ENCODE assay signal across 27 mouse cellular contexts in the genomic region with DNA sequence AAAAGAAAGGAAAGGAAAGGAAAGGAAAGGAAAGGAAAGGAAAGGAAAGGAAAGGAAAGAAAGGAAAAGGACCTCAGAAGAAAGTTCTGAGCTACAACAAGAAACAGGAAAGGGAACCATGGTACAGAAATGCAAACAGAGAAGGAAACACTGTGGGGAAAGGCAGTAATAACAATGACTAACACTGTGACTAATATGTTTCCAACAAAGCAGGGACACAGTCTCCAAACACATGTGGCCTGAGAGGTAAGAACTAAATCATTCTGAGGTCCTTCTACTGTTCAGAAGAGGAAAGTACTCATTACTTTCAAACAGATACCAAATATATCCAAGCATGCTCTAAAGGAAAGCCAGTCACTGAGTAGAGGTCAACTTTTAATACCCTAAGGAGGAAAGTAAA. TPM values are rescaled to one million over a fixed set of nuclear protein-coding genes. Genes with fewer than 3 reads are reported as not detected.
DNase-seq lines count a peak whose midpoint lies in the region; ATAC-seq and TF ChIP-seq lines count a peak whose summit lies in the region.
"Had no signal": no experiment of that assay in that cellular context is flagged by ENCODE, and none has a peak within 500 bp of the region (broad histone marks: within the 10 kb centered on the region; RNA-seq: fewer than 3 reads in every experiment).

No protein-coding gene starts in this region.

- H3K4me2 ChIP-seq in lung, postnatal 0 days (replicated peaks; ENCODE audit: low read depth, low read length): no peak overlapping the region
- no peak overlapping the region for H3K4me2 ChIP-seq in midbrain, embryonic 14.5 days (ENCODE audit: low read length)
- H3K4me2 ChIP-seq in midbrain, embryonic 11.5 days: no peak overlapping the region
- H3K4me2 ChIP-seq: forebrain, embryonic 12.5 days; hindbrain, embryonic 15.5 days; intestine, embryonic 15.5 days; liver, embryonic 15.5 days; lung, embryonic 15.5 days; midbrain, embryonic 13.5 days; neural tube, embryonic 13.5 days had no signal

- H3K4me1 ChIP-seq in lung, postnatal 0 days (ENCODE audit: insufficient read depth, low read depth, low read length): no peaks in the 10 kb centered on the region
- peaks cover 4% of the 10 kb centered on the region for H3K4me1 ChIP-seq in embryonic fibroblast, embryonic 13.5 days (ENCODE audit: control insufficient read depth, insufficient read depth, low read length)
- H3K4me1 ChIP-seq in midbrain, embryonic 14.5 days (ENCODE audit: control insufficient read depth, insufficient read depth, low read length): no peaks in the 10 kb centered on the region
- H3K4me1 ChIP-seq in midbrain, embryonic 11.5 days (ENCODE audit: control insufficient read depth, insufficient read depth, low read length): no peaks in the 10 kb centered on the region
- H3K4me1 ChIP-seq: forebrain, embryonic 12.5 days; hindbrain, embryonic 15.5 days; midbrain, embryonic 13.5 days; neural tube, embryonic 13.5 days had no signal

- peak; percentile 57 for ATAC-seq in lung, postnatal 0 days
- ATAC-seq in midbrain, embryonic 14.5 days (ENCODE audit: low FRiP score, low TSS enrichment): no peak
- ATAC-seq in midbrain, embryonic 11.5 days (ENCODE audit: low FRiP score): no peak
- ATAC-seq: midbrain, embryonic 13.5 days had no signal

- no peaks in the 10 kb centered on the region for H3K36me3 ChIP-seq in lung, postnatal 0 days (ENCODE audit: insufficient read depth, low read length)
- H3K36me3 ChIP-seq in midbrain, embryonic 14.5 days (ENCODE audit: control insufficient read depth, insufficient read depth, low read length): no peaks in the 10 kb centered on the region
- H3K36me3 ChIP-seq in midbrain, embryonic 11.5 days (ENCODE audit: control insufficient read depth, insufficient read depth, low read length): no peaks in the 10 kb centered on the region
- H3K36me3 ChIP-seq: forebrain, embryonic 12.5 days; G1E; heart, embryonic 10.5 days; hindbrain, embryonic 15.5 days; intestine, embryonic 15.5 days; limb, embryonic 10.5 days; liver, embryonic 15.5 days; lung, embryonic 15.5 days; midbrain, embryonic 13.5 days; neural tube, embryonic 13.5 days had no signal

- H3K27me3 ChIP-seq in lung, postnatal 0 days (replicated peaks; ENCODE audit: insufficient read depth, low read length): no peaks in the 10 kb centered on the region
- H3K27me3 ChIP-seq in midbrain, embryonic 14.5 days (ENCODE audit: control insufficient read depth, insufficient read depth, low read length): no peaks in the 10 kb centered on the region
- H3K27me3 ChIP-seq in midbrain, embryonic 11.5 days (ENCODE audit: control insufficient read depth, insufficient read depth, low read length): no peaks in the 10 kb centered on the region
- H3K27me3 ChIP-seq: forebrain, embryonic 12.5 days; hindbrain, embryonic 15.5 days; intestine, embryonic 15.5 days; liver, embryonic 15.5 days; lung, embryonic 15.5 days; midbrain, embryonic 13.5 days; neural tube, embryonic 13.5 days had no signal

- no peak for TF ChIP-seq CTCF in lung, postnatal 0 days (IDR thresholded peaks at IDR 0.05)
- TF ChIP-seq CTCF in embryonic fibroblast, embryonic 13.5 days (IDR thresholded peaks at IDR 0.05; ENCODE audit: borderline replicate concordance, insufficient read depth, low read length): no peak

- TF ChIP-seq POLR2A in embryonic fibroblast, embryonic 13.5 days (IDR thresholded peaks at IDR 0.05; ENCODE audit: low read depth, low read length): no peak

- peak overlapping the region; percentile 27; the same call in 1 of the 2 replicates for H3K27ac ChIP-seq in lung, postnatal 0 days (ENCODE audit: low read length)
- H3K27ac ChIP-seq in embryonic fibroblast, embryonic 13.5 days (ENCODE audit: insufficient read depth, low read length): peak overlapping the region; percentile 87
- no peak overlapping the region for H3K27ac ChIP-seq in midbrain, embryonic 14.5 days (replicated peaks; ENCODE audit: low read depth, low read length)
- H3K27ac ChIP-seq in midbrain, embryonic 11.5 days (ENCODE audit: low read depth, low read length): no peak overlapping the region
- H3K27ac ChIP-seq: forebrain, embryonic 12.5 days; heart, embryonic 10.5 days; hindbrain, embryonic 15.5 days; intestine, embryonic 15.5 days; limb, embryonic 10.5 days; liver, embryonic 15.5 days; lung, embryonic 15.5 days; midbrain, embryonic 13.5 days; neural tube, embryonic 13.5 days had no signal

- DNase-seq in lung, postnatal 0 days (ENCODE audit: low spot score): peak; percentile 77
- DNase-seq in lung, postnatal 25 days (ENCODE audit: low spot score): no peak
- DNase-seq in Muller cell, postnatal 12 days (ENCODE audit: inconsistent ontology term): peak; percentile 45
- no peak for DNase-seq in frontal cortex, adult 2 months (ENCODE audit: extremely low spot score in 1 of 2, low spot score in 1 of 2)
- DNase-seq in midbrain, embryonic 14.5 days: no peak
- DNase-seq in midbrain, embryonic 11.5 days (ENCODE audit: low spot score, missing footprints): no peak
- DNase-seq: adrenal gland, postnatal 14 days; cerebellum, adult 11 months; cerebellum, postnatal 10 days; heart, postnatal 4 days; kidney, postnatal 4 days; liver; right cerebral cortex, postnatal 4 days; thymus, adult 2 months; thymus, postnatal 4 days had no signal

- H3K4me3 ChIP-seq in lung, postnatal 0 days (ENCODE audit: low read depth, low read length): no peak overlapping the region
- H3K4me3 ChIP-seq in embryonic fibroblast, embryonic 13.5 days (ENCODE audit: insufficient read depth, low read length): no peak overlapping the region
- H3K4me3 ChIP-seq in midbrain, embryonic 14.5 days (replicated peaks; ENCODE audit: low read depth, low read length): no peak overlapping the region
- no peak overlapping the region for H3K4me3 ChIP-seq in midbrain, embryonic 11.5 days (ENCODE audit: low read depth, low read length)
- H3K4me3 ChIP-seq: erythroblast, embryonic 14.5 days; forebrain, embryonic 12.5 days; heart, embryonic 10.5 days; hindbrain, embryonic 15.5 days; intestine, embryonic 15.5 days; limb, embryonic 10.5 days; liver, embryonic 15.5 days; lung, embryonic 15.5 days; midbrain, embryonic 13.5 days; neural tube, embryonic 13.5 days had no signal

- no peaks in the 10 kb centered on the region for H3K9me3 ChIP-seq in lung, postnatal 0 days (ENCODE audit: low read length)
- H3K9me3 ChIP-seq in midbrain, embryonic 14.5 days (ENCODE audit: control insufficient read depth, low read length): no peaks in the 10 kb centered on the region
- H3K9me3 ChIP-seq in midbrain, embryonic 11.5 days (ENCODE audit: control insufficient read depth, low read length): no peaks in the 10 kb centered on the region
- H3K9me3 ChIP-seq: forebrain, embryonic 12.5 days; G1E; heart, embryonic 10.5 days; hindbrain, embryonic 15.5 days; intestine, embryonic 15.5 days; limb, embryonic 10.5 days; liver, embryonic 15.5 days; lung, embryonic 15.5 days; midbrain, embryonic 13.5 days; neural tube, embryonic 13.5 days had no signal

- no peak overlapping the region for H3K9ac ChIP-seq in lung, postnatal 0 days (replicated peaks; ENCODE audit: low read depth)
- no peak overlapping the region for H3K9ac ChIP-seq in midbrain, embryonic 14.5 days (replicated peaks; ENCODE audit: low read length)
- H3K9ac ChIP-seq in midbrain, embryonic 11.5 days (ENCODE audit: low read length): no peak overlapping the region
- H3K9ac ChIP-seq: forebrain, embryonic 12.5 days; hindbrain, embryonic 15.5 days; intestine, embryonic 15.5 days; liver, embryonic 15.5 days; lung, embryonic 15.5 days; midbrain, embryonic 13.5 days; neural tube, embryonic 13.5 days had no signal

- peak; percentile 45; the same call in 1 of the 2 replicates for TF ChIP-seq EP300 in lung, postnatal 0 days (IDR thresholded peaks at IDR 0.05)

RNA-seq across cellular contexts. Expression of a gene that starts 41.8 kb away (rescaled TPM):
- 24.6 and 26.3 TPM in 2 replicates for polyA plus RNA-seq in lung, postnatal 0 days (2015; fragmentation: Nextera tagmentation; extraction: Ambion mirVana)
- 30.0 and 38.6 TPM in 2 replicates for polyA plus RNA-seq in embryonic fibroblast, embryonic 13.5 days (2011; ENCODE audit: insufficient read length, low read depth, missing spikeins)
- polyA plus RNA-seq in frontal cortex, adult 2 months (2012; rRNA removed): 19.3 and 23.5 TPM in 2 replicates
- 35.3 and 38.8 TPM in 2 replicates for polyA plus RNA-seq in midbrain, embryonic 14.5 days (2014; fragmentation: Nextera tagmentation; extraction: Ambion mirVana)
- 49.4 and 51.2 TPM in 2 replicates for polyA plus RNA-seq in midbrain, embryonic 11.5 days (2014; fragmentation: Nextera tagmentation; extraction: Ambion mirVana)

RNA-seq across cellular contexts. Expression of a gene that starts 42.0 kb away (rescaled TPM):
- 0.30 and 0.58 TPM in 2 replicates for polyA plus RNA-seq in lung, postnatal 0 days (2015; fragmentation: Nextera tagmentation; extraction: Ambion mirVana)
- not detected in 2 replicates for polyA plus RNA-seq in embryonic fibroblast, embryonic 13.5 days (2011; ENCODE audit: insufficient read length, low read depth, missing spikeins)
- polyA plus RNA-seq in frontal cortex, adult 2 months (2012; rRNA removed): 0.30 and 0.67 TPM in 2 replicates
- polyA plus RNA-seq in midbrain, embryonic 14.5 days (2014; fragmentation: Nextera tagmentation; extraction: Ambion mirVana): 0.43 and 0.47 TPM in 2 replicates
- polyA plus RNA-seq in midbrain, embryonic 11.5 days (2014; fragmentation: Nextera tagmentation; extraction: Ambion mirVana): 0.57 and 0.60 TPM in 2 replicates
- polyA plus RNA-seq: erythroblast, embryonic 14.5 days; G1E had no signal

Comparison
In these comparisons a context has a peak if more than half of its experiments do, and no peak if none do; other contexts are left out.
1. DNase-seq: peak in lung, postnatal 0 days (single experiment) and Muller cell, postnatal 12 days (single experiment); none in lung, postnatal 25 days (single experiment), frontal cortex, adult 2 months (0 of 2), midbrain, embryonic 14.5 days (single experiment) and midbrain, embryonic 11.5 days (single experiment).
2. H3K27ac ChIP-seq: peak in lung, postnatal 0 days (single experiment) and embryonic fibroblast, embryonic 13.5 days (single experiment); none in midbrain, embryonic 14.5 days (single experiment) and midbrain, embryonic 11.5 days (single experiment).